Mouse (Mus musculus): Measurements from ENCODE around the gene Utp14b.

GRCm38 (mm10) chr1:78701740-78702139, 43.9 kb downstream of the Utp14b start:
- no peak for TF ChIP-seq CHD2 (IDR thresholded peaks at IDR 0.05; ENCODE audit: low read depth, low read length)
- TF ChIP-seq ZC3H11A (IDR thresholded peaks at IDR 0.05; ENCODE audit: borderline replicate concordance, low read depth, low read length): no peak
- no peak for TF ChIP-seq ZNF384 (IDR thresholded peaks at IDR 0.05; ENCODE audit: low read depth, low read length)
- TF ChIP-seq HCFC1 (IDR thresholded peaks at IDR 0.05; ENCODE audit: borderline replicate concordance, insufficient read depth, low read length): no peak
- TF ChIP-seq MAFK (IDR thresholded peaks at IDR 0.05; ENCODE audit: insufficient read depth, low read depth, low read length): no peak
